Mouse (Mus musculus): ENCODE data around the gene Osbp2. TPM values are rescaled to one million over a fixed set of nuclear protein-coding genes. Genes with fewer than 3 reads are reported as not detected.
A peak's percentile ranks its signal among the peaks of the same experiment; 100 is the strongest.

Gene Osbp2
- polyA plus RNA-seq, 1 experiment = 0.52 TPM

DNA sequence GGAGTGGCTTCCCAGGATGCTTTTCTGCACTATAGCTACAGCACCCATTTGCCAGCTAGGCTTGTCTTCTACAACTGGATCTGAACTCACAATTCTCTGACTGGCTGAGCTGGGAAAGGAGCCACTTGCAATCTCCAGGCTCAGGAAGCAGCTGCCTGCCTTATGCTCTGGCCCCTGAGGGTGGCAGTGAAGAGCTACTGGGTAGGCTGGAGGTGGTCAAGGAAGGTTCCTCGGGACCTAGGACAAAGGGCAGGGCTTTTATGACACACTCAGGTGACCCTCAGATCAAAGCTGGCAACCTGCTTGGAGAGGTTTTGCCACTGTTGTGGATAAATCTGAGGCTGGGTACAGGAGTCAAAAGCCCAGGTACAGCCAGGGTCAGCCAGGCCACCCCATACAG lies 61.6 kb downstream of the Osbp2 start:
- H3K4me3 ChIP-seq (ENCODE audit: low read depth, low read length) = no peak overlapping the region
- 15% methylated on average over 1 of the region's 1 CpGs for WGBS

DNA sequence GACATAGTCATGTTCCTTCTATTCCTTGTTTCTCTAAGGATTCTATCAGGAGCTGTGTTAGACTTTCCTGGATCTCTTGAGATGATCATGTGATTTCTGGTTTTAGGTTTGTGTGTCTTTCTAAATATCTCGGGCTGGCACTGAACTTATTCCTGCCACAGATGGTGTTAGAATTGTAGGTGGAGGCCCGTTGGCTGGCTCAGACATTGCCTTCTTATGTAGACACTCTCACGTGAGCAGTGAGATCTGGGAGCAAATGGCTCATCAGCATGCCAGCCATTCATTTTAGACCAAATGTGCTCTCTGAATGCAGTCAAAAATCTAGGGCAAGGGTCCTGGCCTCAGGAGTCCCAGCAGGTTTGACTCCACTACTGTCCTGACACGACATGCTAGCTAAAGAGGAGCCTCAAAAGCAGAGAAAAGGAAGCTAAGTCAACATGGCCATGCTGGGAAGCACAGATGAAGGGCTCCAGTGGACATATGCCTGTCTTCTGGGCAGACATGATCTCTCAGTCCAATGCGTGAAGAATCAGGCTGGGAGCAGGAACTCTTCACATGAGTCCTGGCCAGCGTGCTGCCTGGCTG lies 66.0 kb downstream of the Osbp2 start:
- no peaks in the 10 kb centered on the region for H3K36me3 ChIP-seq (ENCODE audit: control insufficient read depth, insufficient read depth, low read length)
- no peaks in the 10 kb centered on the region for H3K4me1 ChIP-seq (ENCODE audit: control insufficient read depth, insufficient read depth, insufficient read length, low read length)
- no peak for TF ChIP-seq POLR2A (IDR thresholded peaks at IDR 0.05; ENCODE audit: low read depth, low read length)
- no peak for TF ChIP-seq CTCF (IDR thresholded peaks at IDR 0.05; ENCODE audit: extremely low read depth, insufficient read length, insufficient replicate concordance, low read depth, low read length)
- H3K4me3 ChIP-seq (ENCODE audit: low read depth, low read length) = no peak overlapping the region
- H3K27me3 ChIP-seq (ENCODE audit: control insufficient read depth, insufficient read depth, low read length) = no peaks in the 10 kb centered on the region
- no peak overlapping the region for H3K27ac ChIP-seq (ENCODE audit: insufficient read depth, low read depth, low read length)
- 83% methylated on average over 6 of the region's 6 CpGs for WGBS

More for the DNA sequence above, 61.6 kb downstream of the Osbp2 start:
- no peaks in the 10 kb centered on the region for H3K36me3 ChIP-seq (ENCODE audit: control insufficient read depth, insufficient read depth, low read length)
- H3K27me3 ChIP-seq (ENCODE audit: control insufficient read depth, insufficient read depth, low read length) = no peaks in the 10 kb centered on the region
- H3K27ac ChIP-seq (ENCODE audit: insufficient read depth, low read depth, low read length) = no peak overlapping the region
- TF ChIP-seq CTCF (IDR thresholded peaks at IDR 0.05; ENCODE audit: extremely low read depth, insufficient read length, insufficient replicate concordance, low read depth, low read length) (no peak), POLR2A (IDR thresholded peaks at IDR 0.05; ENCODE audit: low read depth, low read length) (no peak)
- no peaks in the 10 kb centered on the region for H3K4me1 ChIP-seq (ENCODE audit: control insufficient read depth, insufficient read depth, insufficient read length, low read length)

DNA sequence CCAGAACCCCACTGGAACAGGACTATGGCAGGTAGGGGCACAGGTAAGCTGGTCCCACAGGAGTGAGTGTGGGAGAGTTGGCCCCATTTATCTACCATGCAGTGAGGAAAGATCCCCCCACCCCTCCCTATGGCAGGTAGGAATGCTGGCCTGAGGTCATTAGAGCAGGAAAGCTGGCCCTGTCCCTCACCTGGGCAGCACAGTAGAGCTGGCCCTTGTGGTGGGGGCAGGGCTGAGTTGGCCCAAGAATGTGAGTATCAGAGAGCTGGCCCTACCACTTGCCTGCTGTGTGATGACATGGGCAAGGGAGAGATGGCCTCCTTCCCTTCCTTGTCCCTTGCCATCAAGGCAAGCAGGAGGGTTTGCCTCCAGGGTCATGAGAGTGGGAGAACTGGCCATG lies 73.0 kb downstream of the Osbp2 start:
- Histone ChIP-seq H3K27ac (ENCODE audit: insufficient read depth, low read depth, low read length) (no peak overlapping the region), H3K4me3 (ENCODE audit: low read depth, low read length) (no peak overlapping the region), H3K27me3 (ENCODE audit: control insufficient read depth, insufficient read depth, low read length) (no peaks in the 10 kb centered on the region), H3K4me1 (ENCODE audit: control insufficient read depth, insufficient read depth, insufficient read length, low read length) (no peaks in the 10 kb centered on the region), H3K36me3 (ENCODE audit: control insufficient read depth, insufficient read depth, low read length) (no peaks in the 10 kb centered on the region)
- TF ChIP-seq POLR2A (IDR thresholded peaks at IDR 0.05; ENCODE audit: low read depth, low read length) (no peak), CTCF (IDR thresholded peaks at IDR 0.05; ENCODE audit: extremely low read depth, insufficient read length, insufficient replicate concordance, low read depth, low read length) (no peak)

DNA sequence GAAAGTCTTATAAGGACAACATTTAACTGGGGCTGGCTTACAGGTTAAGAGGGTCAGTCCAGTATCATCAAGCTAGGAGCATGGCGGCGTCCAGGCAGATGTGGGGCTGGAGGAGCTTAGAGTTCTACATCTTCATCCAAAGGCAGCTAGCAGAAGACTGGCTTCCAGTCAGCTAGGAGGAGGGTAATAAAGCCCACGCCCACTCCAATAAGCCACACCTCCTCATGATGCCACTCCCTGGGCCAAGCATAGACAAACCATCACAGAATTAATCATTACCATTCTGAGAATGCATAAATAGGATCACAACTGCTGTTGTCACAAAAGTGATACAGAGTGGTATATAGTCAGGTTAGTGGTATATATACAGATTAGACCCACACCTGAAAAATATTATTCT lies 73.8 kb downstream of the Osbp2 start:
- WGBS = 62% methylated on average over 3 of the region's 3 CpGs
- H3K4me3 ChIP-seq (ENCODE audit: low read depth, low read length) = no peak overlapping the region
- H3K4me1 ChIP-seq (ENCODE audit: control insufficient read depth, insufficient read depth, insufficient read length, low read length) = no peaks in the 10 kb centered on the region
- no peaks in the 10 kb centered on the region for H3K27me3 ChIP-seq (ENCODE audit: control insufficient read depth, insufficient read depth, low read length)
- H3K27ac ChIP-seq (ENCODE audit: insufficient read depth, low read depth, low read length) = no peak overlapping the region
- TF ChIP-seq POLR2A (IDR thresholded peaks at IDR 0.05; ENCODE audit: low read depth, low read length) (no peak), CTCF (IDR thresholded peaks at IDR 0.05; ENCODE audit: extremely low read depth, insufficient read length, insufficient replicate concordance, low read depth, low read length) (no peak)
- H3K36me3 ChIP-seq (ENCODE audit: control insufficient read depth, insufficient read depth, low read length) = no peaks in the 10 kb centered on the region

DNA sequence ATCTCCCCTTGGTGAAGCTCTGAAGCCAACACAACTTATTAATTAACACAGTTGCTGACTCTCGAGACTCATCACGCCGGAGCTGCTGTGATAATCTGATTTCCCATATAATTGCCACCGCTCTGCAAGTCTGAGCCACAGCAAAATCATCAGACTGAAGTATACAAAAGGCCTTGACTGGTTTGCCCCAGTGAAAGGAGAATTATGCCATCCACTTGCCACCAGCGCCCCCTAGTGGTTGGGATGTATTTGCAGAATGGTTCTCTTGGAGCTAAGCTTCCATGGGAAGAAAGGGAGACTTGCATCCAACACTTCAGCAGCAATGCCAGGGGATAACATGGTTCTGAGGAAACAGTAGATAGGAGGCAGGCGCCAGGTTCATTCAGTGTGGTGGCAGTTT lies 77.1 kb downstream of the Osbp2 start:
- Histone ChIP-seq H3K27ac (ENCODE audit: insufficient read depth, low read depth, low read length) (no peak overlapping the region), H3K4me1 (ENCODE audit: control insufficient read depth, insufficient read depth, insufficient read length, low read length) (no peaks in the 10 kb centered on the region), H3K4me3 (ENCODE audit: low read depth, low read length) (no peak overlapping the region), H3K27me3 (ENCODE audit: control insufficient read depth, insufficient read depth, low read length) (no peaks in the 10 kb centered on the region), H3K36me3 (ENCODE audit: control insufficient read depth, insufficient read depth, low read length) (no peaks in the 10 kb centered on the region)
- WGBS = 17% methylated on average over 6 of the region's 6 CpGs
- TF ChIP-seq CTCF (IDR thresholded peaks at IDR 0.05; ENCODE audit: extremely low read depth, insufficient read length, insufficient replicate concordance, low read depth, low read length) = peak; percentile 81; the same call in 1 of the 2 replicates
- TF ChIP-seq POLR2A (IDR thresholded peaks at IDR 0.05; ENCODE audit: low read depth, low read length) = no peak

DNA sequence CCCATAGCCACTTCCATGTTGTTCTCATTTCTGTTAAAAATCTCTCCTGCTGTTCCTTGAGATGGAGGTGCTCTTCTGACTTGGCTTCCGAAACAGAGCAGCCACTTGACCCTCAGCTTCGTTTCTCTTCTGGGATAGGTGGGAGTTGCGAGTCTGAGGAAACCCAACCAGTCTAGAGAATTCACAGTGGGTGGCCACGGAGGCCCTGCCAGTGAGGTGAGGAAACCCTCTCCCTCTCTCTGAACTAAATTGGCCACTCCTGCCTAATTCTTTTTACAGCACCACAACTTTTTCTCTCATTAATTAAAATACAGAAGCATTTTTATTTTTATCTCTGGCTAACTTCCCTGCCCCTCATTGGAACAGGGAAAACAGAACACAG lies 88.4 kb downstream of the Osbp2 start:
- Histone ChIP-seq H3K4me3 (ENCODE audit: low read depth, low read length) (no peak overlapping the region), H3K36me3 (ENCODE audit: control insufficient read depth, insufficient read depth, low read length) (no peaks in the 10 kb centered on the region), H3K4me1 (ENCODE audit: control insufficient read depth, insufficient read depth, insufficient read length, low read length) (no peaks in the 10 kb centered on the region), H3K27ac (ENCODE audit: insufficient read depth, low read depth, low read length) (no peak overlapping the region), H3K27me3 (ENCODE audit: control insufficient read depth, insufficient read depth, low read length) (peaks cover 17% of the 10 kb centered on the region)
- 43% methylated on average over 4 of the region's 4 CpGs for WGBS
- TF ChIP-seq POLR2A (IDR thresholded peaks at IDR 0.05; ENCODE audit: low read depth, low read length) = no peak

DNA sequence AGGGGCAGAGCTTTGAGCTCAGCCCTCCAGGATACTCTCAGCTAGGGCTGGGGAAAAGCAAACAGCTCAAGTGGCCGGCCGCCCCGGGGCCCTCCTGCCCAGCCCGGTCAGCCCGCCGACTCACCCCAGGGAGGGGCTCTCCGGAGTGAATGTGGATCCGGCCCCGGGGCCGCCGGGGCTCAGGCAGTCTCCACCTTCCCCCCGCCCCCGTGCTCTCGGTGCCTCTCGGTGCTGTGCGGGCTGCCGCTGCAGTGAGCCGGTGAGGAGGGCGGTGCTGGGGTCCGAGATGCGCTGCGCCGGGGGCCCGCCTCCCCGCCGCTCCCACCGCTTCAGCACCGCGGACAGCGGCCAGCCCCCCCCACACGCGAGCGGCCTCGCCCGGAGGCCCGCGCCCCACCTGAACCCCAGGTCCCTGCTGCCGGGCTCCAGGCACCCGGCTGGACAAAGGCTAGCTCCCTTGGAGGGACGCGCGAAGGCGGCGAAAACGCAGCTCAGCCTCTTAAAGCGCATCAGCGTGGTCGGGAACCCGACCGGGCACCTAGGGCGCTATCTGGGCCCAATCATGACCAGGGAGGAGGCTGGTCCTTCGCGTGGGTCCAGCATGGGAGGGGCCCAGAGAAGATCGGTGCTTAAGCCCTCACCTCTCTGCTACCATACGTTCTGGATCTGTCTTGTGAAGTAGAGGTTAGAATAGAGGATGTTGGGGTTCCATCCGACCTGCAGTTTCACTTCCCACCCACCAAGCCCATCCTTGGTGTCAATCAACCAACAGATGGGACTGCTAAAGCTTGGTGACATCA lies 89.0 kb downstream of the Osbp2 start:
- Histone ChIP-seq H3K27ac (ENCODE audit: insufficient read depth, low read depth, low read length) (no peak overlapping the region), H3K36me3 (ENCODE audit: control insufficient read depth, insufficient read depth, low read length) (no peaks in the 10 kb centered on the region), H3K4me3 (ENCODE audit: low read depth, low read length) (no peak overlapping the region), H3K27me3 (ENCODE audit: control insufficient read depth, insufficient read depth, low read length) (peaks cover 17% of the 10 kb centered on the region), H3K4me1 (ENCODE audit: control insufficient read depth, insufficient read depth, insufficient read length, low read length) (no peaks in the 10 kb centered on the region)
- 3% methylated on average over 56 of the region's 56 CpGs for WGBS
- TF ChIP-seq POLR2A (IDR thresholded peaks at IDR 0.05; ENCODE audit: low read depth, low read length) = no peak
- no peak for TF ChIP-seq CTCF (IDR thresholded peaks at IDR 0.05; ENCODE audit: extremely low read depth, insufficient read length, insufficient replicate concordance, low read depth, low read length)

All from small intestine, adult 2 months (tissue).